Mouse (Mus musculus): ENCODE data around the gene Dyrk1b.

GRCm38 (mm10) chr7:28175358-28175757 lies 3.9 kb upstream of the Dyrk1b start:
- TF ChIP-seq GATA1 (IDR thresholded peaks at IDR 0.05; ENCODE audit: low read length) (no peak), TAL1 (IDR thresholded peaks at IDR 0.05; ENCODE audit: low read length) (no peak)
